Mouse (Mus musculus) forebrain, embryonic 15.5 days (tissue): ENCODE data around the gene Krt78. TPM values are rescaled to one million over a fixed set of nuclear protein-coding genes. Genes with fewer than 3 reads are reported as not detected.

Experiments used
- ATAC-seq: fragments of 200-750 bp; cut with Nextera tagmentation; replicated peaks from 2 replicates; pipeline ENCODE4 v1.8.0; 2017; ENCODE audit warnings: mild to moderate bottlenecking, moderate TSS enrichment, moderate library complexity
- H3K27ac ChIP-seq: fragments of 300-500 bp; sonication (generic); replicated peaks from 2 replicates; pipeline ENCODE4 v1.5.1; 2015; ENCODE audit warnings: mild to moderate bottlenecking, inconsistent platforms
- H3K27me3 ChIP-seq: fragments of 300-500 bp; sonication (generic); 2 replicates; pipeline ENCODE4 v1.6.1; 2015; ENCODE audit warnings: inconsistent platforms
- H3K36me3 ChIP-seq: fragments of 300-500 bp; sonication (generic); 2 replicates; pipeline ENCODE4 v1.6.1; 2015; ENCODE audit warnings: mild to moderate bottlenecking, inconsistent platforms
- H3K4me1 ChIP-seq: fragments of 300-500 bp; sonication (generic); 2 replicates; pipeline ENCODE4 v1.6.1; 2015; ENCODE audit warnings: inconsistent platforms
- H3K4me2 ChIP-seq: fragments of 300-500 bp; sonication (generic); replicated peaks from 2 replicates; pipeline ENCODE4 v1.6.1; 2015; ENCODE audit warnings: mild to moderate bottlenecking, inconsistent platforms
- H3K4me3 ChIP-seq: fragments of 300-500 bp; sonication (generic); 2 replicates; pipeline ENCODE4 v1.5.1; 2015; ENCODE audit warnings: mild to moderate bottlenecking, inconsistent platforms
- H3K9ac ChIP-seq: fragments of 300-500 bp; sonication (generic); replicated peaks from 2 replicates; pipeline ENCODE4 v1.6.1; 2015; ENCODE audit warnings: mild to moderate bottlenecking, inconsistent platforms
- H3K9me3 ChIP-seq: fragments of 300-500 bp; sonication (generic); 2 replicates; pipeline ENCODE4 v1.6.1; 2016; ENCODE audit warnings: inconsistent platforms
- WGBS: fragments of 180-500 bp; shearing (Covaris S2); methylation state at CpG from one replicate; pipeline ENCODE4 v1.1.7; 2015; ENCODE audit warnings: mixed read lengths; 5-methylcytosine and 5-hydroxymethylcytosine counted together
- polyA plus RNA-seq: library from polyadenylated mRNA; unstranded; fragments of >200 nt; fragmentation: Nextera tagmentation; extraction: Ambion mirVana; gene quantifications from 2 replicates; pipeline ENCODE4 v1.2.1, GENCODE M21; 2015

The Krt78 gene
- polyA plus RNA-seq, 1 experiment from 2014 or later = not detected

DNA sequence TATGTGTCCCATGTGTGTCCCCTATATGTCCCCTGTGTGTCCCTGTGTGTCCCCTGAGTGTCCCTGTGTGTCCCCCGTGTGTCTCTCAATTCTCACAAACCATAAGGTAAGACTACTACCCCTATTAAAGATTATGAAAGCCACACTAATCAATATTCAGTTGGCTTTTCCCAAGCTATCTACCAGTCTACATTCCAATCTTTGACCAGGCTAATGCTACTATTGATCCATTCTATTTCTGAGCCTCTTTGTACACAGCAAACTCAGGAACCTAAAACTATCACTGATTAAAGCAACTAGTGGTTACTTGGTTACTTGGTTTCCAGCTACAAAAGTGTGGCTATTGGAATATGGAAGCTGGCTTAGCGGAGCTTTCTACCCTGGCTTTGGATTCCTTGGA is 31.8 kb downstream of the Krt78 start:
- WGBS = 93% methylated on average over 2 of the region's 2 CpGs
- H3K4me3 ChIP-seq = no peak overlapping the region

DNA sequence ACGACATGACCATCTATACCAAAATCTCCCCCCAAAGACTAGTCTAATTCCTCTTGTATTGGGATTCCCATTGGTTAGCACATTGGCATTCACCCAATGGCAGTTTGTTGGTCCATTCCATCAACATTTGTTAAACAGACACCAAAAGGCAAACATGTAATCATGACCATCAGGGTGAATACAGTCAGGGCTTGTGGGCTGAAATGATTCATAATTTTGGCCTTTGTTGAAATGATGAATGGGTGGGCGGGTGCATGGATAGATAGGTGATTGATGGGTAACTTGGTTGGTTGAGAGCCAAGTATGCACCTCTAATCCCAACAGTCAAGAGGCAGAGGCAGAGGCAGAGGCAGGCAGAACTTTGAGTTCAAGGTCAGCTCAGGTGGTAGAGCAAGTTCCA is 38.0 kb downstream of the Krt78 start:
- no peaks in the 10 kb centered on the region for H3K36me3 ChIP-seq
- no peak for ATAC-seq

More for the DNA sequence above, 31.8 kb downstream of the Krt78 start:
- no peaks in the 10 kb centered on the region for H3K9me3 ChIP-seq
- H3K4me1 ChIP-seq = no peaks in the 10 kb centered on the region
- H3K27me3 ChIP-seq = no peaks in the 10 kb centered on the region
- no peaks in the 10 kb centered on the region for H3K36me3 ChIP-seq
- H3K9ac ChIP-seq = no peak overlapping the region
- no peak overlapping the region for H3K27ac ChIP-seq
- H3K4me2 ChIP-seq = no peak overlapping the region
- no peak for ATAC-seq

DNA sequence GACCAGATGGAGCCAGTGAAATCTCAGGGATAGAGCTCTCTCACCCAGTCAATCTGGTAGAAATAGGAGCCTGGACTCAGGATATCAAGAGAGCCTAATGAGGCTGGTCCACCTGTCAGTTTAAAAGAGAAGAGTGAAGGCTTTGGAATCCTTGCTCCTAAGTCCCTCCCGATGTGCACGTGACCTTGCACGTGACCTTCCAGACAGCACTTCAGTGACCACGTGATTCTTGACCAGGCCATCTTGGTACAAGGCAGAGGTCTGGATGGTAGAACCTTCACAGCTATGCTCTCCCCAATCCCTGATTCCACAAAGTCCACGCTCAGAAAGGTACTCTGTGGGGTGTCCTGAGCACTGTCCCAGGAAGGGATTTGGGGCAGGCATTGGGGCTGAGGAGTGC is 49.2 kb downstream of the Krt78 start:
- ATAC-seq = no peak
- 81% methylated on average over 5 of the region's 5 CpGs for WGBS
- H3K4me2 ChIP-seq = no peak overlapping the region
- H3K4me1 ChIP-seq = no peaks in the 10 kb centered on the region
- no peak overlapping the region for H3K4me3 ChIP-seq
- H3K9me3 ChIP-seq = no peaks in the 10 kb centered on the region
- H3K27me3 ChIP-seq = no peaks in the 10 kb centered on the region
- no peaks in the 10 kb centered on the region for H3K36me3 ChIP-seq
- no peak overlapping the region for H3K9ac ChIP-seq
- no peak overlapping the region for H3K27ac ChIP-seq

More for the DNA sequence above, 38.0 kb downstream of the Krt78 start:
- no peaks in the 10 kb centered on the region for H3K9me3 ChIP-seq
- H3K4me2 ChIP-seq = no peak overlapping the region
- H3K4me1 ChIP-seq = no peaks in the 10 kb centered on the region
- WGBS = 85% methylated on average over 2 of the region's 2 CpGs
- H3K4me3 ChIP-seq = no peak overlapping the region
- no peaks in the 10 kb centered on the region for H3K27me3 ChIP-seq
- no peak overlapping the region for H3K27ac ChIP-seq
- H3K9ac ChIP-seq = no peak overlapping the region

DNA sequence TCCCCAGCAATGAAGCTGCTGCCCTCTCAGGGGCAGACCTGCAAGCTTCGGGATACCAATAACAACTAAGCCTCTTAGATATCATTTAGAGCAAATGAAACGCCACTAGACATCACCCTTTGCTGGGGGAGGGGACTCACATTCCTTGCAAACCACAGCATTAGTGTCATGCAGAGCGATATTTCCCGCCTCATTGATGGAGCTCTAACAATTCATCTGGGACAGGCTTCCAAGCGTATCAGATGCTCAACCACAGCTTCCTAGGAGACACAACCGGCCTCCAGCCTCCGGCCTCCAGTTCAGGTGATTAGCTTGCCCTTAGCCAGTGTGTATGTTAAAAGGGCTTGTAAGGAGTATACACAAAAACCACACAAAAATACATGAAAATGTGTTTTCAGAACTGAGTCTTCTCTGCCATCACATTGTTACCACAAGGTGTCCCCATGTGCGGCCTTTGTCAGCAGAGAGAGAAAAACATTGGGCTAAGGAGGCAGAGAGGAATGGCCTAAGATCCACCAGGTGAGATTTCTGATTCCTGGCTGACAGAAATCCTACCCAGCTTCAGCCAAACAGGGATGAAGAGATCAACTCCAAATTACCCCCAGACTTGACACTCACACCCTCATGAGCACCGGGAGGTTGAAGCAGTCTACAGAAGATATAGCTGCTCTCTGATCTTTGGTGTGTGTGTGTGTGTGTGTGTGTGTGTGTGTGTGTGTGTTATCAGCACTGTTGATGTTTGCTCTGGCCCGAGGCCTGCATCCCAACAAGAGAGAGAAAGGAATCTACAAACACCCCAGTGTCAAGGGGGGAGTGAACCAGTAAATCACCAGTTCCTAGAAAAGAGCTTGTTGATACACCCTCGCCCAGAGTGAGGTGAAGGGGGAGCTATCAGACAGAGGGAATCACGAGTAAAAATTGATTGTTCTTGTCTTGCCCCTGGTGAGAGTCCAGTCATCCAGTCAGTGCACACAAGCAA is 51.6 kb downstream of the Krt78 start:
- ATAC-seq = no peak
- WGBS = 69% methylated on average over 12 of the region's 12 CpGs
- H3K27me3 ChIP-seq = no peaks in the 10 kb centered on the region
- H3K4me1 ChIP-seq = no peaks in the 10 kb centered on the region
- no peak overlapping the region for H3K4me2 ChIP-seq
- H3K36me3 ChIP-seq = no peaks in the 10 kb centered on the region
- no peak overlapping the region for H3K4me3 ChIP-seq
- H3K9me3 ChIP-seq = no peaks in the 10 kb centered on the region
- H3K27ac ChIP-seq = no peak overlapping the region
- no peak overlapping the region for H3K9ac ChIP-seq

Other genes with a start within 250 kb of the Krt78 start
- 0.13 and 0.15 TPM in 2 replicates for gene Krt5, start 241.4 kb downstream of the Krt78 start, polyA plus RNA-seq
- gene Krt71, start 211.2 kb downstream of the Krt78 start, polyA plus RNA-seq = not detected in 2 replicates
- not detected in 2 replicates for gene Krt72, start 167.8 kb downstream of the Krt78 start, polyA plus RNA-seq
- gene Krt73, start 151.9 kb downstream of the Krt78 start, polyA plus RNA-seq = 0.43 and 1.1 TPM in 2 replicates
- not detected in 2 replicates for gene Krt2, start 136.1 kb downstream of the Krt78 start, polyA plus RNA-seq
- gene Krt1, start 103.5 kb downstream of the Krt78 start, polyA plus RNA-seq = 8.4 and 8.6 TPM in 2 replicates
- gene Krt77, start 84.6 kb downstream of the Krt78 start, polyA plus RNA-seq = 0.47 and 1.2 TPM in 2 replicates
- gene Krt76, start 61.4 kb downstream of the Krt78 start, polyA plus RNA-seq = not detected in 2 replicates
- 0.08 TPM in 1 of 2 replicates, not detected in the other for gene Krt4, start 29.6 kb downstream of the Krt78 start, polyA plus RNA-seq
- 0.10 and 0.23 TPM in 2 replicates for gene Krt79, start 14.0 kb downstream of the Krt78 start, polyA plus RNA-seq
- gene Krt8, start 50.2 kb upstream of the Krt78 start, polyA plus RNA-seq = 1.9 and 3.9 TPM in 2 replicates
- 3.5 and 7.6 TPM in 2 replicates for gene Krt18, start 73.9 kb upstream of the Krt78 start, polyA plus RNA-seq
- 98.9 and 99.5 TPM in 2 replicates for gene Eif4b, start 119.5 kb upstream of the Krt78 start, polyA plus RNA-seq
- 4.9 and 6.9 TPM in 2 replicates for gene Tns2, start 146.1 kb upstream of the Krt78 start, polyA plus RNA-seq
- gene Spryd3, start 181.9 kb upstream of the Krt78 start, polyA plus RNA-seq = 38.2 and 42.9 TPM in 2 replicates
- gene Igfbp6, start 190.1 kb upstream of the Krt78 start, polyA plus RNA-seq = 1.2 and 1.4 TPM in 2 replicates
- not detected in 2 replicates for gene Soat2, start 196.2 kb upstream of the Krt78 start, polyA plus RNA-seq
- gene Zfp740, start 249.0 kb upstream of the Krt78 start, polyA plus RNA-seq = 90.6 and 94.0 TPM in 2 replicates